Mouse (Mus musculus) embryo, embryonic 10 days (tissue): ENCODE data around the gene Acsbg2.
"Not testable (repeated sequence)": the region's sequence is repeated elsewhere in the genome, so short reads cannot be mapped to it uniquely, and the experiment has no call there.

Experiments
- DNase-seq: peaks from one replicate; pipeline ENCODE4 v3.0.0-alpha.2; 2015; ENCODE audit warnings: low spot score

Gene Acsbg2

DNA sequence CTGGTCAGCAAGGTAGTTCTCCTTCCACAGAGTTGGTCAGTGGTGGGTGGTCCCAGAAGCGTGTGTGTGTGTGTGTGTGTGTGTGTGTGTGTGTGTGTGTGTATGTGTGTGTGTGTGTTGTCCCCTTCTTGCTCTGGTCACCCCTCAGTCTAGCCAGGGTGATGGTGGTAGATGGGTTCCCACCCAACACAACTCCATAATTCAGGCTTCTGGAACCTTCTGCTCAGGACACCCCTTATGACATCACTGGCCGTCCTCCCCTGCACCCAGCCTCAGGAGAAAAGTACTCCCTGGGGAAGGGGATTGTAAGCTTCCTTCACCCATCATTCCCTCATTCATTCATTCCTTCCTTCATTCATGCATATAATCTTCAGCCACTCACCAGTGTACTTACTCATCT is at the start of gene Acsbg2:
Gene Acsbg2 (minus strand): TSS at position 211 of the 400 bp plus-strand sequence.
- no peak for DNase-seq

DNA sequence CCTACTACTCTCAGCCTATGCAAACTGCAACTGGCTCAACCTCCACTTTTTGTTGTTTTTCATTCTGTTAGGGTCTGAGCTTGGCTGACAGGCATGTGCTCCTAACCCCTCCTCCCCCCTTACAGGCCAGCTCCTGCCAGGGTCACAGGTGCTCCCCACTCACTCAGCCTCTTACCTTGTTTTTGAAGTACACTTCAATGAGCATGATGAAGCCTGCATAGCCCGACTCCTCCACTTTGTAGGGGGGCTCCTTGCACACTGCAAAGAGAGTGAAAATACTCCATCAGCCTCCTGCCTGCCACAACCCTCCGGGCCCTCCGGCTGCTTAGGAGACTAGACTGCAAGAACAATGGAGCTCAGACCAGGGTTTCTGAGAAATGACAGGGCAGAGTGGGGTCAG is 45.5 kb upstream of the Acsbg2 start:
- DNase-seq: no peak

- DNase-seq: no peak
These were observed 42.9 kb upstream of the Acsbg2 start for GRCm38 (mm10) chr17:56917166-56917565.

GRCm38 (mm10) chr17:56913444-56913843 is 39.2 kb upstream of the Acsbg2 start:
- DNase-seq: no peak

- DNase-seq: no peak
These were observed 38.8 kb upstream of the Acsbg2 start for GRCm38 (mm10) chr17:56913023-56913422.

DNA sequence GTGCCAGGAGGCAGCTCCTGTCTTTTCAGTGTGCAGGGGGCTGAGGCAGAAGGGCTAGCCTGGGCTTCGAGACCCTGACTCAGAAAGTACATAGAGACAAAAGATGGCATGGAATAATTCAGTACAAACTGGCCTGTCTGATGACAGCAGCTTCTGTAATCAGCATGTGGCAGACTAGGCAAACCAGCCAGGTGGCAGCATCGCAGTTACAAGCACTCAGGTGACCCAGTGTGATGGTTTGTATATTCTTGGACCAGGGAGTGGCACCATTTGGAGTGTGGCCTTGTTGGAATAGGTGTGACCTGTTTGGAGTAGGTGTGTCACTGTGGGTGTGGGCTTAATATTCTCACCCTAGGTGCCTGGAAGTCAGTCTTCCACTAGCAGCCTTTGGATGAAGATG is 35.5 kb upstream of the Acsbg2 start:
- DNase-seq: not testable (repeated sequence)

DNA sequence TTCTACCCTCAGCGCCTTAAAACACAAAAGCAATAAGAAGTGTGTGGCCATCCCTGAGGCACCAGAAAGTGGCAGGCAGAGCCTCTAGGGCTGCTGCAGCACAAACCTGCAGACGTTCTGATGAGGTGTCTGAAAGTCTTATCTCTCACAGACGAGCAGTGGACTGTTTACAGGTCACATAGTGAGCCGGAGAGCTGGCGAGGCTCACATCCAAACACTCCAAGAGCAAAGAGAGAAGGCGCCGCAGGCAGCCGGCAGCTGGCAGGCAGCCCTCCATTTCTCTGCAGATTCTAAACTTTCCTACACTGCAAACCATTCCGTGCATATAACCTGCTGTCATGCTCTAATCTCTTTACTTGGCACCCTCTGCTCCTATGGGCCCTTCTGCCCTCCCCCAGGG is 33.6 kb upstream of the Acsbg2 start:
- DNase-seq: no peak

GRCm38 (mm10) chr17:56907096-56907495 is 32.8 kb upstream of the Acsbg2 start:
- DNase-seq: no peak

DNA sequence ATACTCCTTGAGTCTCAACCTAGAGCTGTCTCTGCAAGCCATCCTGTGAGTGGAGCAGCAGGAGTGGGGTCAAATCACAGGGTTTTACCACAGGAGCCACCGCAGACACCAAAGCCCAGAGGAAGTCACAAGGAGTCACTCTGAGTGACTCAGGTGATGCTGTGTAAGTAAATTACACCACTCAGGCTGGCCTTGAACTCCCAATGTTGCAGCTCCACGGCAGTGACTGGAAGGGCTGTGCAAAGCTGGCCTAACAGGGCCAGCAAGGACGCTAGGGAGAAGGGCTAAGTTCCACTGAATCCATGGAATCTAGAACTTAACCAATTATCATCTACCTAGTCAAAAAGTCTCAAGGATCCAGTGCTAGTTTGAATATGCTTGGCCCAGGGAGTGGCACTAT is 31.9 kb upstream of the Acsbg2 start:
- no peak for DNase-seq

GRCm38 (mm10) chr17:56902698-56903097 is 28.5 kb upstream of the Acsbg2 start:
- no peak for DNase-seq

- peak; percentile 83 for DNase-seq
These were observed 23.5 kb upstream of the Acsbg2 start for GRCm38 (mm10) chr17:56897630-56898195.

GRCm38 (mm10) chr17:56896513-56897129 is 22.4 kb upstream of the Acsbg2 start:
- DNase-seq: peak; percentile 22

- DNase-seq: no peak
These were observed 21.2 kb upstream of the Acsbg2 start for GRCm38 (mm10) chr17:56895368-56895918.

- no peak for DNase-seq
These were observed 15.8 kb upstream of the Acsbg2 start for GRCm38 (mm10) chr17:56890018-56890417.

DNA sequence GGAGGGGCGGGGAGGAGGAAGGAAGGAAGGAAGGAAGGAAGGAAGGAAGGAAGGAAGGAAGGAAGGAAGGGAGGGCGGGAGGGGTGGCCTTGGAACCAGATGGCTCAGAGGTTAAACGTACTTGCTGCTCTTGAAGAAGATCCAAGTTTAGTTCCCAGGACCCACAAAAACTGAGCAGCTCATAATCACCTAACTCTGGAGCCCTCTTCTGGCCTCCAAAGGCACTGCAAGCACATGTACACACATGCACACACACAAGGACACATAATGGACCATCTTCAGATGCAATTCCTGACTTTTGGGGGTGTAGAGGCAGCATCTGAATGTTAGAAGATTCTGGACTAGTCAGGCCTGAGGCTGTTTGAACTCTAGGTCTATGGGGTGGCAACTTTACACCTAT is 13.8 kb upstream of the Acsbg2 start:
- no peak for DNase-seq

DNA sequence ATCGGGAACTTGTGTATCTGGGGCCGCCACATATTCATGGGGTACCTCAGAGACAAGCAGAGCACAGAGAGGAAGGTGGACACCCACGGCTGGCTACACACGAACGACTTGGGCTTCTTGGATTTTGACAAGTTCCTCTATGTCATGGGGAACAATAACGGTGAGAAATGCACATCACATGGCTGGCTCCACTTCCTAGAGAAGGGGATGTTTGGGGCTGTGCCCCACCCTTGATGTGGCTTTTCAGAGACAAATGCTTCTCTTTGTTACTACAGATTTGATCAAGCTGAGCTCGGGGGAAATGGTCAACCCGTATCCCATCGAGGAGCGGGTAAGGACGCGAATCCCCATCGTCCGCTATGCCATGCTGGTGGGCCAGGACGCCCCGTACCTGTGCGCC is 10.6 kb upstream of the Acsbg2 start:
- no peak for DNase-seq

DNA sequence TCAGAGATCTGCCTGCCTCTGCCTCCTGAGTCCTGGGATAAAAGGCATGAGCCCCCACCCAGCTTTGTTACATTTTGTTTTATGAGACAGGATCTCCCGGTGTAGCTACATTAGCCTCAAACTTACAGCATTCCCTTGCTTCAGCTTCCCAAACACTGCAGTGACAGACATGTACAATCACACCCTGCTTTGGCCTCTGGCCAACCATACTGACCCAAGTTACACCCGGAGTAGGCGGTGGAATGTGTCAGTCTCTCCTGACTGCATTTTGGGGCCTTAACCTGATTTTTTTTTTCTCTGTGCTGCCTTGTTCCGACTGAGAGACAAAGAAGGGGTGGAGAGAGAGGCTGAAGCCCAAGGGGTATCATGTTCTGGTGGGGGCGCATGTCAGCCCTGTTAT is 10.1 kb upstream of the Acsbg2 start:
- no peak for DNase-seq

GRCm38 (mm10) chr17:56883612-56884011 is 9.4 kb upstream of the Acsbg2 start:
- DNase-seq: no peak

- DNase-seq: no peak
These were observed 3.2 kb upstream of the Acsbg2 start for GRCm38 (mm10) chr17:56877426-56877825.

GRCm38 (mm10) chr17:56876981-56877380 is 2.7 kb upstream of the Acsbg2 start:
- no peak for DNase-seq

DNA sequence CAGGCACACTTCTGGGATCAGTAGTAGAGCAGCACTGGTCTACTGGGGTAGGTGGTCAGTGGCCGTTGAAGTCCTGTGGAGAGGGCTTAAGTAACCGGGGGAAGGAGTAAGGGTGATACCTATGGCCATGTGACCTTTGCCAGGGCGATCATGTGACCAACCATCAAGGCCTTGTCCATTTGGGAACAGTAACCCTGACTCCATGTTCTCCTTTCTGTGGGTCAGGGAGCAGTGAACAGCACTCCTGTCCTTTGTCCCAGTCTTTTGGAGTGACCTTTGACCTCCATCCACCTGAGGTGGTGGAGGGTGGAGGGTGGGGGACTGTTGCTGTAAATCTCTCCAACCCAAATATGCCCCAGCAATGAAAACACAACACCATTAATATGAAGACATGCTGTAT is 2.2 kb upstream of the Acsbg2 start:
- no peak for DNase-seq

GRCm38 (mm10) chr17:56874936-56875651 is 847 bp upstream of the Acsbg2 start, which contains the start of gene 1700061G19Rik:
TSS of gene 1700061G19Rik (plus strand) at chr17:56875477.
- no peak for DNase-seq

DNA sequence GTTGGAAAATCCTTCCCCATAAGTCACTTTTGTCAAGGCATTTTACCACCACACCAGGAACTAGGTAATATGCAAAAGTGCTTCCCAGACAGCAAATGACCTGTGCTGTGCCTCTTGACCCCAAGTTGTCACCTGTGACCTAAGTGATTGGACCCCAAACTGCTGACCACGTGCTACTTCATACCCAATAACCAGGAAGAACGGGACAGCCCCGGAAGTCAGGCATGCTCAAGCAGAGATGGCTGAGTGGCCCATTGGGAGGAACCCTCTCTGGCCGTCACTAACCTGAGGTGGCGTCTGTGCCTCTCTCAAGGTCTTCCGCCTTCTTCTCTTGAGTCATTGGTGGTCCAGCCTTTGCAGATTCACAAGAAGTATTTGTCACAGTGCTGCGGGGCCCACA is 1.7 kb downstream of the Acsbg2 start:
- no peak for DNase-seq
